Mouse (Mus musculus): ENCODE results near the gene Mef2c.

Gene Mef2c

DNA sequence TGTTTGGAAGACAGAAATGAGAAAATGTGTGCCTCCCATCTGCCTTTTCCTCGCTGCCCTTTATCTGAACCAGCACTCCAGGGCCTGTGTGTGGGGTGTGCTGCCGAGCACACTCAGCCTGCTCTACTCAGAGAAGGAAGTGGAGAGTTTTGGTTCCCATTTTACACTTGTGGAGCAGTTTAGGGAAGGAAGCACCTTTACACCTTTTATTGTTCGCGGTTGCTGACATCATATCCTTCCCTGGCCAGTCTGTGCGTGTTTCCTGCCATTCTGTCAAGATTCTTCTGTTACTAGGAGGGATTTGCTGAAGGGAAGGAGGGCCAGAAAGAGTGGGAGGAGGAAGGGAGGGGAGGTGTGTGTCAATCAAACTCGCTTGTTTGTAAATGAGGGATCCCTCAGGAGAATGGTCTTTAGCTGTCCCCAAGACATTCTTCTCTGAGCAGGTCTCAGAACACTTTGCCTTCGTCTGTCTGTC, 68.2 kb downstream of the Mef2c start:
- in situ Hi-C loops (cut with MseI, MboI), result no loop called here

DNA sequence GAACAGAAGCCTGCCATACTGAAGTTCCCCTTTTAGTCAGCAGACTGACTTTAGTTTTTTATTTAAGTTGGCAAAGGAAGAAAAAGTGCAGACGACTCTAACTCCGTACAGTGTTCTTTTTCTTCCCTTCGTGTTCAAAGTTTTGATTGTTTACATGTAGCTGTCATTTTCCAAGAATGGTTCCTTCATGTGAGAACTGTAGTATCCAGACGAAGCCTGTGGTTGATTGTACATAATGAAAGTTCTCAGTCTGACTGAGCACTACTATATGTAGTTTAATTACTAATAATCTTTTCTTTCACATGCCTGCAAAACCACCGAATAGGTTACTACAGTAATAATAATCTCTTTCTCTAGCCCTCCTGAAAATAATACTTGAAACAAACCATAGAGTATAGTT, 68.6 kb downstream of the Mef2c start:
- in situ Hi-C loops (cut with MseI, MboI), result no loop called here

DNA sequence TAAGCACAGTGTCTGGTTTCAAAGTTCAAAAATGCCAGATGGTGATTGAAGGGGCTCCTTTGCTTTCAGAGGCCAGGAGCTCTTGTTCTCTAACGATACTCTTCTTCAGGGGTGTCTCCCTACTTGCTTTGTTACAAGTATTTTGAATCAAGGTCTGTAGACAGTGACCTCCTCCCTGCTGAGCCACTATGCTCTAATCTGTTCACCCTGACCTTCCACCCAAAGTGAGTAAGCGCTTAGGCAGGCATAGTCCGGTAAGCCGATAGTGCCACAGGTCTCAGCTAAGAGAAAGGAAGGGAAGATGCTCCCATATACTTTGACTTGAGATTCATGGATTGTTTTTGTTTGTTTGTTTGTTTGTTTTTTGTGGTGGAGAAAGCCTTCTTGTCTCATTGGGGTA, 69.5 kb downstream of the Mef2c start:
- in situ Hi-C loops (cut with MseI, MboI), result no loop called here

DNA sequence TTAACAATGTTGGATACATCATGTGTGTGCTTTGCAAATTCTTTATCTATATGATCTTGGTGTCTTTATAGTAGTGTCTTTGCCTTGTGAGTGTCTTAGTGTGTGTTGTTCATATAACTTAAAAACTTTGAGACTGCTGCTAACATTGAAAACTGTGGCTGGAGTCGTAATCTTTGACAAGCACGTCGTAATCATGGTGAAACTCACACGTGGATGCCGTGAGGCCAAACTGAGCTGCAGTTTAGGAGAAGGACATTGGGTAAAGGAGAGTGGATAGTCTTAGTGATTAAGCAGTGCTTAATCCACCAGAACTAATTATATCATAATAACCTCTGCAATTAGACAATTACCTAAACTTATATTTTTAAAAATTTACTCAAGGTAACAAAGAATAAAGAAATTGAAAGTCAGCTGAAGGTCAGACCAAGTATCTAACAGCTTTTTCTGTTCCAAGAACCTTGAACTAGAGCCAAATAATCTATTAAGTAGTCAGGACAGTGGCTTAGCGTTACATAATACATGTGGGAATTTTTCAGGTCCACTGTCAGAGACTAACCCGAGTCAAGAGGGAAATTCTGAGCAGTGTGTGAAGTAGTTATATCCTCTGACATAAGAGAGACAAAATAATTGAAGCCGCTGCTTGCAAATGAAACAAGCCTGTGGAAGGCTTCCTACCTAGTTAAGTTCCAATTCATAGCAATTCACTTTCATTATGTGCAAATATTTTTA, 70.2 kb downstream of the Mef2c start:
- in situ Hi-C loops (cut with MseI, MboI), result no loop called here

DNA sequence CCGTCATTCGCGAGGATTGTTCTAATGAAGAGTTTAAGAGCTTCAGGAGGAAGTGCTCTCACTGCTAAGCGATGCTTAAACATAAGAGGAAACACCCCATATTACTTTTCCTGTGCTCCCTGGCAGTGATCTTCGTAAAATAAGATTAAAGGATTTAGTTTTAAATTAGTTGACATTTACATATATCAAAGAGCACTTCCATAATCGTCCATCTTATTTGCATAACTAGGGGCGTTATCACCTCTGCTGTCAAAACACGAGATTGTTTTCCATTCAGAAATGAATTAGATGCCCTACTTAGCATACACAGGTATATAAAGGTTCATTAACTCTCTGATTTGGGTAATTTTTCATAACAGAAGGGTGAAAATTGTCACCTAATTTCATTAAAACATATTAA, 71.0 kb downstream of the Mef2c start:
- in situ Hi-C loops (cut with MseI, MboI), result no loop called here

DNA sequence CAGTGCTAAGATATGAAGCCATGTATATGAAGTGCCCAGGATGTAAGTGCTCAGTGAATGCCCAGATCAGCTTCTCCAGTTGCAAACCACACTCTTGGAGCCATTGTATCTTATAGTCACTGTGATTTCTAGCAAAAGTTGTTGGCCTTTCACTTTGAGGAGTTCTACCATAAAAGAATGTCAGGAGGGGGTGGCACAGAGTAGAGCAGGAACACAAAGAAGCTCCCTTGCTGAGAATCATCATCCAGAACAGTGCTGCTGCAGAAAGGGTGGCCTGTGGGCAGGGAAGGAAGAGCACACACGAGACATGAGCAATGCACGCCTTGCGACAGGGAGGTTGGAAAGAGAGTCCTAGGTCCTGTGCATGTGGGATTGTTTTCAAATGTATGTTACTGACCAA, 75.6 kb downstream of the Mef2c start:
- in situ Hi-C loops (cut with MseI, MboI), result no loop called here

DNA sequence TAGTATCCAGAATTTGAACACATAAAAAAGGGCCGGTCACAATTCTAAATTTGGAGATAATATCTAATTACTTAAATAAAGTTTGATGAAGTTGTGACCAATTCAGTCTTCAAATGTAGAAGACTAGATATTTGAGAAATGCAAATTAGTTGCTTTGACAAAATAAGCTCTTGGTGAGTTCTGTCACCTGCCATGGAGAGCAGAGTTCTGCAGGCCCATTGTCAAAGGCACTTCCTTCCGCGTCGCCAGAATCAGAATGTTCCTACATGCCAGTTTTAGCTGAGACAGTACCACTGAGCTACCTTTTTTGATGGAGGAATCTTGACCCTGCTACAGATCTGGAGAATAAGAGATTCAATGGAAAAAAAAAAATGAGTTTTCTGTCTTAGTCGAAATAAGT, 77.0 kb downstream of the Mef2c start:
- in situ Hi-C loops (cut with MseI, MboI), result no loop called here

DNA sequence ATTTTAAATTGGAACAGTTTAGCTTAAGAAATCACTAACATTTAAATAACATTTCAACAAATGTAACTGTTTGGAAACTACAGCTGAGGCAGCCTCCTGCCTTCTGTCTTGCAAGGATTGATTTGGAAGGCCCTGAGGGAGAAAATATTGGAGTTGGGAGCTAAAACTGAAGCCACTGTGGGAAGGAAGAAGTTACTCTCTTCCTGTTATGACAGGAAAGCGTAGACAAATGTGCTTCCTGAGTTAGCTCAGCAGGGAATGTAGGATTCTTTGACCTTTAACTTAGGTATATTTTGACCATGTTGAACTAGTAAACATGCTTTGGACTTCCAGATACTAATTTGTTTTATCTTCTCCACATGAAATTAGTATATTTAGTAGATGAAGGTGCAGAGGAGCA, 78.7 kb downstream of the Mef2c start:
- in situ Hi-C loops (cut with MseI, MboI), result no loop called here

DNA sequence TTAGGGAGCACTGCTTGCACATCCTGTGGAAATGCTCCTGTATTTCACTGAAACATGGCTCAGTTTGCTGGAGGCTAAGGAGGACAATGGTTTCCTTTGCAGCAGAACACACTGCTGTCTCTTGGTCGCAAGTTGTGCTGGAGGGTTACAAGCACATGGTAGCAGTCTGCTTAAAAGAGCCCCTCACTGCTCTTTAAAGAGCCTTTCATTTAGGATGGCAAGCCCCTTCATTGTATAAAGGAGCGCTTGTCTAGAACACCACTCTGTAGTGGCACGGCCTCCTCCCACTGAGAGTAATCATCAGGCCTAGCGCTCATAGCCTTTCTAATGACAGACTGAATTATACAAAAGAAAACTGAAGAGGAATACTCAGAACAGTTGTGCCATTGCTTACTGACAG, 80.0 kb downstream of the Mef2c start:
- in situ Hi-C loops (cut with MseI, MboI), result no loop called here

DNA sequence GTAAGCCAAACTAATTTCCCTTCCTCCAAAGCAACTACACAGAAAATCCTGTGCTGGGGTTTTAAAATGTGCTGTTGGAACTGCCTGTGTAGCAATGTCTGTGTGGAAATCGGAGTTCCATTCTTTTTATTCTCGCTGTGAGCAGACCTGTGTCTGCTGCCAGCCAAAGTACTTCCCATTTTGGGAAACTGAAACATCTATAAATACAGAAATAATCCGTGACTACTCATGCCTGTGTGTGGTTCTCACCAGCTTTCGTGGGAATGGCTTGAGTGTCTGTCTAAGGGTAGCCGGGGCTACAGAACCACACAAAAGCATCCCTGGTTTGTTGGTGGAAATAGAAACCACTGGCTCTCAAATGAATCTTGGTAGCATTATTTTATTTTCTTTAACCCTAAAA, 81.5 kb downstream of the Mef2c start:
- in situ Hi-C loops (cut with MseI, MboI), result no loop called here

DNA sequence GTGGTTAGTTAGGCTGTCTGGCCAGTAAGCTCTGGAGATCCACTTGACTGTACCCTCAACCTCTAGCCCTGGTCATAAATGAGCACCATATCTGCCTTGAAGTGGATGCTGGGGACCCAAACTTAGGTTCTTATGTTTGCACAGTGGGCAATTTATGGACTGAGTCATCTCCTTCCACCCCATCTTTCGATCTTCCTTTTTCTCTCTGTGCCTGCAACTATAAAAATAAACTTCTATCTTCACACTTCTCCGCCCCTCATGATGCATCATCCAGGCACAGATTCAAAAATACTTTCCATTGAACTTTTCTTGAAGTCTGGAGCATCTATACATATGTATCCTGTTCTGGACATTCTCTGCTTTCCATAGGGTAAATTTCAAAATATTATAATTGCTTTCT, 84.4 kb downstream of the Mef2c start:
- in situ Hi-C loops (cut with MseI, MboI), result no loop called here

DNA sequence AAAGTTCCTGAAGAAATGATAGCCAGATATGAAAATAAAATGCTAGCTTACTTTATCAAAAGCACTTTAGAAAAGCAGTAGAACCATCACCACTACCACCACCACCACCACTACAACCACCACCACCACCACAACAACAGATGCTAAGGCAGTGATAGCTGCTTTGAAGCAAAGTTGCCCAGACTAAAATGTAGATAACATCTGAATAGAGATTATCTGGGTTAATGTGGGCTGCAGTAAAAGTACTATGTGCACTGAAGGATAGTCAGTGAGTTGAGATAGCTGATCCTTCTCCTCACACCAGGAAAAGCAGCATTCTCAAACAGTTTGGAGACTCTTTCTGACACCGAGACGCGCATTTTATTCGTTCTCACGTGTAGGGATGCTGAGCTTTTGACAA, 87.1 kb downstream of the Mef2c start:
- in situ Hi-C loops (cut with MseI, MboI), result no loop called here

DNA sequence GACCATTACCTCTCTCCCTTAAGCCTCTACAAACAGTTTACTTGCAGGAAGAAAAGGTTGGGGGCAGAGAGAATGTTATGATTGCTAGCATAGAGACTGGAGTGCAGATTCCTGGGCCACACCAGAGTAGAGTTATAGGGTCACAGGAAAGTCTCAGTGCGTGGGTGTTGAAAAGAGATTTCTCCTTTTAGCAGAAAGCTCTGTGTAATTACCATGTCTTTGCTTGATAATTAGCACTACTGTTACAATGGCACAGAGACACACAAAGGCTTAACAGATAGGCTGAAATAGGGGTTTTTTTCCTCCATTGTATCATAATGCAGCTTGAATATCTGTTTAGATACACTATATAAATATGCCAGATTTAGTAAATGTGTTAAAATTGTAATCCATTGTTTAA, 91.6 kb downstream of the Mef2c start:
- in situ Hi-C loops (cut with MseI, MboI), result no loop called here

DNA sequence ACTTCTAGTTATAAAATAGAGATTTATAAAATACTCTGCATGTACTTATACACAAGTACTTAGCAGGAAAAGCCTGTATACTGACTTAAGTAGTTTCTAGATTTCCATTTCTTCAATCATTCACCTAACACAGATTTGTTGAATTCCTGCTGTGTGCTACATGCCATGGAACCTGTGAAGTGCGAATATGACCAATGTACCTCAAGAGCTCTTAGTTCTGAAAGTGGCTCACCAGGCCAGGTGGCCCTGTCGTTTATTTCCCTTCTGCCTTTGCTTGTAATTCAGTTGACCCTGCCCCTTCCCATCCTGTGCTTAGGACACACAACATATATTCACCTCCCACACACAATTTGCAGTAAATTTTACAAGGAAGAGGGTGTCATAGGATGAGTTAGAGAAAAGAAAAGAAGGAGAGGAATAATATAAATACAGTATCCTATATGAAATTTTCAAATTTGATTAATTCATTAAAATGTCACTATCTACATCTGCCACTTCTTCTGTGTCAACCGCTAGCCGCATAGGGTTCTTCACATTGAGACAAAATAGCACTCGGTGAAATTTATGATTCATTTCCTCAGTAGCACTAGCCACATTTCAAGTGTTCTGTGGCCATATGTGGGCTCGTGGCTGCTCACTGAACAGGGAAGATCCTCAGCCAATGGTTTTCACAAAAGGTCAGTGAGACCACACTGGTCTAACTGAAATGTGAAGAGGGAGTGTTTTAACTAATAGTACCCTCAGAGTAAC, 93.3 kb downstream of the Mef2c start:
- in situ Hi-C loops (cut with MseI, MboI), result no loop called here

DNA sequence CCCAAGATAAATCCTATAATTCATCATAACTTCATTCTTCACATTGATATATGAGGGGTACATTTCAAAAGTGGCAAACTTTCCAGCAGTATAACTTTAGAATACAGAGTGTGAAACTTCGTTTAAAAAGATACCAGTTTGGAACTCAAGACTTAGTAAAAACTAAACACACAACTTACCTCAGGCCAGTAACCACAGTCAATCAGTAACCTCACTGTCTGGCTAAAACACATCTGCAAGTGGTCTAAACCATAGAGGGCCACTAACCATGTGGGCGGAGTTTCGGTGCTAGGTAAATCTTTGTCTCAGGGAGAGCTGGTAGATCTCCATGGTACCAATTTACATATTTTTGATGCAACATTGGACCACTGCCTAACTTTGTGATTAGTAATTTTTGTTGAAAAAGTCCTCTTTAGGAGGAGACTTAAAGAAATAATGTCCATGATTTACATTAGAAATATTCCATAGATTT, 93.9 kb downstream of the Mef2c start:
- in situ Hi-C loops (cut with MseI, MboI), result no loop called here

DNA sequence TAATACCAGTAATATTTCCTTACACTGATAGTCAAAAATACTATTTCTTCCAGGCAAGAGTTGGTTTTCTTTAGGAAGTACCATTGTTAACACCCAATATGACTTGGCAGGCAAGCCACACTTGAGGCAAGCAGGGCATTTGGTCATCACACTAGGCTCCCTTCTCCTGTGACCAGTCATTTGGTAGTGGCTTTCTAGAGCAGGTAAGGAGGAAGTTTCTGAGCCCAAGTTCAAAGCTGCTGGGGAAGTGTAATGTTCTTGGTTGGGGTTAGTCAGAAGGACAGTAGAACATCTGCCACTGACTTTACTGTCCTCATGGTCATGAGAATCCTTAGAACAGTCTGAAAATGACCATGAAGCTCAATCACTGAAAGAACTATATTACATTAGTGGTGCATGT, 96.5 kb downstream of the Mef2c start:
- in situ Hi-C loops (cut with MseI, MboI), result no loop called here

DNA sequence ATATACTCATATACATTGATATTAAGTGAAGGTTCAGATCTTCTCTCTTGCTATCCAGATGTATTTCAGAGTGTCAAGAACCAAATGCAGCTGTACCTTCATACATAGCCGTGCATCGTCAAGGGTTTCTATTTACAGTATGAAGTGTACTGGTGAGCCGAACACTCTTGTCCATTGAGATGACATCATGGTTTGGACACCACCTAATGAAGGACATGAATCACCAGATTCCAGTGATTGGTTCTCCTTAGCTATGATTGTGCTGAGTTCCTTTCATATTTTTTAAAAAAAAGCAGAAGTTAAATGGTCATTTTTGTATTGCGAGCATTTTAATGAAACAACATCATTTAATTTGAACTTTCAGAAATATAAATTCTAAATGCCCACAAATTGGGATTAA, 97.9 kb downstream of the Mef2c start:
- in situ Hi-C loops (cut with MseI, MboI), result no loop called here

DNA sequence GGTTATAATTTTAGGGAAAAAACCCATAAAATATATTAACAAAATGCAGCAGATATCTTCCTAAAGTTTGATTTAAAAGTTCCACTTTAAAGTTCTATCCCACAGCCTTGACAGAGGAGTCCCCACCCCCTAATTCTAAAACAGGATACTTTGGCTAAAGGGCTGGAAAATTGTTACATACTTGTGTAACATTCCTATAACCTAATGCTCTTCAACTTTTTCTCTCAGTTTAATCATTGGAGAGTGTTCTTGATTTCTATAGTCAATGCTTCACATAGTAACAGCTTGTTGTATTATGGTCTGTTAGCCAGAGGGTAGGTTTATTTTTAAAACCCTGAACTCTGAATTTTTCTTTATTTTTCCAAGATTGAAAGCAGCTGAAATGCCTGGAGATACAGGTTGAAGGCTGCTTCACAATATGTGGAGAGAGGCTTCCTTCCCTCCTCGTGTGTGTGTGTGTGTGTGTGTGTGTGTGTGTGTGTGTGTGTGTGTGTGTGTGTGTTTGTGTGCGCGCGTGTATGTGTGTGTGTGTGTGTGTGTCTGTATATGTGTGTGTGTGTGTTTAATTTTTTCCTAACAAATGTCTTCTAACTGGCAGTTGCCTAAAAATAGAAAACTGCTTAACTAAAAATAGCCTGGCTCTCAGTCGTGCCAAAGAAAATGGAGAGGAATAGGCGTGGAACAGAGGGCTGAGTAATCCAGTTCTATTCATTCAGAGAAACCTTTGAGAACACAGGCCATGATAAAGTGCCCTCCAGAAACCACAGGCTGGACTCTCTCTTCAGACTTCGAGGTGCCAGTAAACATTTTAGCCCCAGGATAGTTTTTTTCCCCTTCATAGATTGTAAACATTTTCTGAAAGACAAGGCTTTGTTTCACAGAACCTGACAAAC, 99.8 kb downstream of the Mef2c start:
- in situ Hi-C loops (cut with MseI, MboI), result no loop called here

DNA sequence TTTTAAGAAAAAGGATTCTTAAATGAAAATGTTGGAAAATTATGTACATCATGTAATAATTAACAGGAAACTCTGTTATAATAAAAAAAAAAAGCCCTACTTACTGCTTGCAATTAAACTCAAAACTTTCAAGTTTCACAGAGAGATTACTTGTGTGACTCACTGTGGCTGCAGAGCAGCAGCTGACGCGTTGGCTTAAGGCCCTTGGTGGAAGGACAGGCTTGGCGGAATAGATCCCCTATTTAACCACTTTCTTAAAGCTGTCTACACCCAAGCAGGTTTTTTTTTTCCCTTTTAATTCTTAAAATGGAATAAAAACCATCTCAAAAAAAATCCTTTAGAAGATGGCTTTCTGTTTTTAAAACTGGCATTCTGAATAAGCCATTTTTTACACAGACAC, 100.5 kb downstream of the Mef2c start:
- in situ Hi-C loops (cut with MseI, MboI), result no loop called here

DNA sequence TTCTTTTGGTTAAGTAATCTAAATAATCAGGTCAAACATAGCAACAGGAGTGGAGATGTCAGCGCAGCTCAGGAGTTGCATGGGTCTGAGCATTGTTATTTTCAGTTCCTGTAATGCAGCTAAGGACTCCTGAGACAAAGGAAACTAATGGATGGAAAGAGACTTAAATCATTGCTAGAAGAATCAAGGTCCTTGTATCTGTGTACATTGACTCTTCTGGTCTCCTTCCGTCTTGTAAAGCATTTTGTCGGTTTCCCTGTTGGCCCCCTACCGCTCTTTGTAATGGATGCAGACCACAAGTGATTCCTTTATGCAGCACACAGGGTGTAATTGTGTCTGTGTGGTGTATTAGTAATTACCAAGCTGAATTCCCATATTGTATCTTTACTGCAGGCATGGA, 101.0 kb downstream of the Mef2c start:
- in situ Hi-C loops (cut with MseI, MboI), result no loop called here

DNA sequence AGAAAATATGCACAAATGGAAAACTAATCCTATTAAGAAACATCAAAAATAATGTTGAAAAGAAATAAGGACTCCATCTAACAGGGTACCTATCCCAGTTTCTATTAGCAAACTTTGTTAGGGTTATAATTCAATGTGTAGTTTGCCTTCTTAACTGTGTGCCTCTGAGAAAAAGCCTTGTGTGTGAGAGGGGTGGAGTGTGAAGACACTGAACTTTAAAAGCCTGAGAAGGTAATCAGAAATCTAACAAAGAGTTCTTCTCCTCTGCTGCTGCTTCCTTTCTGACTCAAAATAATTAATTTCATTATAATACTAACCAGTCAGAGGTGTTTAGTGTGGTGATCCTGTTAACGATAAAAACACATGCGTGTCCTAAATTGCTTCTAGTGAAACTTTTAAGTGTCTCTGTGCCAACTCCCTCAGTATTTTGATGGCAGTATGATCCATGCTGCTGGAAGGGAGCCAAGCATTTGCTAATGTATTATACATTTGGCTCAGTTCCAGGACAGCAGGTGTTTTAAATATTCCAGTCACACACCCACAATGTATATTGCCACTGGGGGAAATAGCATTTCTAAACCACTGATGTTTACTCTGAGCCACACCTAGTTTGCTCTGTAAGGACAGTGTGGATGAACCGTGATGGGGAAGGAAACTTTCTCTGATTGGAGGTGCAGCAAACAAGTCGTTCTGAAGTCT, 104.2 kb downstream of the Mef2c start:
- in situ Hi-C loops (cut with MseI, MboI), result no loop called here

All from mouse trophoblast stem cell (cell line).